Mouse (Mus musculus) limb, embryonic 10.5 days (tissue): ENCODE measurements around the gene Gm3727. TPM values are rescaled to one million over a fixed set of nuclear protein-coding genes. Genes with fewer than 3 reads are reported as not detected.
"Not testable (repeated sequence)": the region's sequence is repeated elsewhere in the genome, so short reads cannot be mapped to it uniquely, and the experiment has no call there.

Experiments used
- DNase-seq: peaks from one replicate; pipeline ENCODE4 v3.0.0-alpha.2; 2017; ENCODE audit warnings: low spot score
- H3K27ac ChIP-seq: fragments of 300-500 bp; sonication (generic); 2 replicates; pipeline ENCODE4 v1.5.1; 2016; ENCODE audit warnings: mild to moderate bottlenecking
- H3K27me3 ChIP-seq: fragments of 300-500 bp; sonication (generic); 2 replicates; pipeline ENCODE4 v1.6.1; 2016; ENCODE audit warnings: low read depth, mild to moderate bottlenecking; ENCODE audit not compliant: poor library complexity, severe bottlenecking
- H3K36me3 ChIP-seq: fragments of 300-500 bp; sonication (generic); 2 replicates; pipeline ENCODE4 v1.6.1; 2016; ENCODE audit warnings: mild to moderate bottlenecking, moderate library complexity
- H3K4me1 ChIP-seq: fragments of 300-500 bp; sonication (generic); 2 replicates; pipeline ENCODE4 v1.6.1; 2016
- H3K4me3 ChIP-seq: fragments of 300-500 bp; sonication (generic); 2 replicates; pipeline ENCODE4 v1.5.1; 2016; ENCODE audit warnings: mild to moderate bottlenecking, moderate library complexity
- H3K9me3 ChIP-seq: fragments of 300-500 bp; sonication (generic); replicated peaks from 2 replicates; pipeline ENCODE4 v1.6.1; 2016; ENCODE audit warnings: mild to moderate bottlenecking
- WGBS: fragments of 180-500 bp; shearing (Covaris S2); methylation state at CpG from one replicate; pipeline ENCODE4 v1.1.7; 2016; 5-methylcytosine and 5-hydroxymethylcytosine counted together
- polyA plus RNA-seq: library from polyadenylated mRNA; unstranded; fragments of >200 nt; fragmentation: Nextera tagmentation; extraction: Ambion mirVana; gene quantifications from 2 replicates; pipeline ENCODE4 v1.2.1, GENCODE M21; 2016

Gm3727 gene
- not detected in 2 replicates for polyA plus RNA-seq

- not testable (repeated sequence) for H3K27ac ChIP-seq, H3K27me3 ChIP-seq, DNase-seq, H3K4me3 ChIP-seq, H3K36me3 ChIP-seq, H3K4me1 ChIP-seq, H3K9me3 ChIP-seq
- 78% methylated on average over 3 of the region's 3 CpGs for WGBS
Measured at GRCm38 (mm10) chr14:7264614-7265013, at the start of gene Gm3727. Gene Gm3727 (minus strand): TSS chr14:7264714.

- not testable (repeated sequence) for H3K36me3 ChIP-seq, H3K27me3 ChIP-seq, H3K4me3 ChIP-seq, H3K9me3 ChIP-seq, H3K27ac ChIP-seq, H3K4me1 ChIP-seq
- peak; percentile 29 for DNase-seq
- WGBS: 4% methylated on average over 8 of the region's 10 CpGs
Measured at GRCm38 (mm10) chr14:7243498-7243897, 21.0 kb downstream of the Gm3727 start.

Other genes starting within 250 kb of the Gm3727 start
- gene Gm10406, start 237.3 kb downstream of the Gm3727 start, polyA plus RNA-seq: 0.66 and 0.90 TPM in 2 replicates
- gene Gm3685, start 219.7 kb downstream of the Gm3727 start, polyA plus RNA-seq: not detected in 2 replicates
- 1.2 and 1.5 TPM in 2 replicates for gene Gm3696, start 164.1 kb downstream of the Gm3727 start, polyA plus RNA-seq
- gene Gm6676, start 139.3 kb downstream of the Gm3727 start, polyA plus RNA-seq: not detected in 2 replicates
- gene Gm3512, start 90.2 kb downstream of the Gm3727 start, polyA plus RNA-seq: 3.7 and 4.1 TPM in 2 replicates
- gene Gm16434, start 70.2 kb downstream of the Gm3727 start, polyA plus RNA-seq: not detected in 2 replicates
- 1.5 TPM in 2 replicates for gene Gm3739, start 50.3 kb upstream of the Gm3727 start, polyA plus RNA-seq
- gene Gm5797, start 67.7 kb upstream of the Gm3727 start, polyA plus RNA-seq: not detected in 2 replicates
- not detected in 2 replicates for gene Gm8374, start 100.4 kb upstream of the Gm3727 start, polyA plus RNA-seq
- gene Gm3755, start 186.2 kb upstream of the Gm3727 start, polyA plus RNA-seq: 0.19 TPM in 1 of 2 replicates, not detected in the other
- gene Gm3752, start 219.0 kb upstream of the Gm3727 start, polyA plus RNA-seq: 0.93 and 1.4 TPM in 2 replicates